Mouse (Mus musculus): ENCODE results near the gene Stip1. TPM values are rescaled to one million over a fixed set of nuclear protein-coding genes. Genes with fewer than 3 reads are reported as not detected.
"Not testable (repeated sequence)": the region's sequence is repeated elsewhere in the genome, so short reads cannot be mapped to it uniquely, and the experiment has no call there.

Stip1 gene
- polyA plus RNA-seq, 1 experiment: 192 TPM

GRCm38 (mm10) chr19:6996006-6996405 lies 43.8 kb downstream of the Stip1 start, which contains the start of the genes Nudt22 and Trpt1:
TSS of gene Nudt22 (minus strand) at chr19:6996117.
TSS of gene Trpt1 (plus strand) at chr19:6996131.
- peak within 1 kb of the TSS; percentile 62 for H3K4me3 ChIP-seq (ENCODE audit: insufficient read depth, low read length)
- H3K4me1 ChIP-seq (ENCODE audit: control insufficient read depth, insufficient read depth, low read length): no peaks in the 10 kb centered on the region; the same call in 1 of the 2 replicates
- TF ChIP-seq POLR2A (IDR thresholded peaks at IDR 0.05; ENCODE audit: low read depth, low read length) (peak; percentile 76), CTCF (IDR thresholded peaks at IDR 0.05; ENCODE audit: borderline replicate concordance, insufficient read depth, low read length) (no peak)
- H3K27ac ChIP-seq (ENCODE audit: insufficient read depth, low read length): no peak within 1 kb of the TSS

GRCm38 (mm10) chr19:6995255-6995991 lies 44.3 kb downstream of the Stip1 start:
- TF ChIP-seq CTCF (IDR thresholded peaks at IDR 0.05; ENCODE audit: borderline replicate concordance, insufficient read depth, low read length): no peak
- no peak for TF ChIP-seq POLR2A (IDR thresholded peaks at IDR 0.05; ENCODE audit: low read depth, low read length)

GRCm38 (mm10) chr19:6994489-6994888 lies 45.3 kb downstream of the Stip1 start:
- TF ChIP-seq POLR2A (IDR thresholded peaks at IDR 0.05; ENCODE audit: low read depth, low read length) (no peak), CTCF (IDR thresholded peaks at IDR 0.05; ENCODE audit: borderline replicate concordance, insufficient read depth, low read length) (no peak)
- Histone ChIP-seq H3K4me3 (ENCODE audit: insufficient read depth, low read length) (no peak overlapping the region), H3K27ac (ENCODE audit: insufficient read depth, low read length) (no peak overlapping the region), H3K4me1 (ENCODE audit: control insufficient read depth, insufficient read depth, low read length) (no peaks in the 10 kb centered on the region; the same call in 1 of the 2 replicates)

More at GRCm38 (mm10) chr19:6995255-6995991, 44.3 kb downstream of the Stip1 start:
- H3K27ac ChIP-seq (ENCODE audit: insufficient read depth, low read length): no peak overlapping the region
- H3K4me1 ChIP-seq (ENCODE audit: control insufficient read depth, insufficient read depth, low read length): no peaks in the 10 kb centered on the region; the same call in 1 of the 2 replicates
- peak overlapping the region; percentile 52 for H3K4me3 ChIP-seq (ENCODE audit: insufficient read depth, low read length)

GRCm38 (mm10) chr19:6994002-6994401 lies 45.8 kb downstream of the Stip1 start:
- Histone ChIP-seq H3K27ac (ENCODE audit: insufficient read depth, low read length) (peak overlapping the region; percentile 32; the same call in 1 of the 2 replicates), H3K4me1 (ENCODE audit: control insufficient read depth, insufficient read depth, low read length) (no peaks in the 10 kb centered on the region; the same call in 1 of the 2 replicates), H3K4me3 (ENCODE audit: insufficient read depth, low read length) (no peak overlapping the region)
- TF ChIP-seq POLR2A (IDR thresholded peaks at IDR 0.05; ENCODE audit: low read depth, low read length) (no peak), CTCF (IDR thresholded peaks at IDR 0.05; ENCODE audit: borderline replicate concordance, insufficient read depth, low read length) (no peak)

GRCm38 (mm10) chr19:6993011-6993770 lies 46.6 kb downstream of the Stip1 start:
- peak overlapping the region; percentile 63 for H3K4me3 ChIP-seq (ENCODE audit: insufficient read depth, low read length)
- no peak overlapping the region for H3K27ac ChIP-seq (ENCODE audit: insufficient read depth, low read length)
- TF ChIP-seq CTCF (IDR thresholded peaks at IDR 0.05; ENCODE audit: borderline replicate concordance, insufficient read depth, low read length): no peak
- TF ChIP-seq POLR2A (IDR thresholded peaks at IDR 0.05; ENCODE audit: low read depth, low read length): no peak
- no peaks in the 10 kb centered on the region; the same call in 1 of the 2 replicates for H3K4me1 ChIP-seq (ENCODE audit: control insufficient read depth, insufficient read depth, low read length)

- TF ChIP-seq CTCF (IDR thresholded peaks at IDR 0.05; ENCODE audit: borderline replicate concordance, insufficient read depth, low read length): no peak
- TF ChIP-seq POLR2A (IDR thresholded peaks at IDR 0.05; ENCODE audit: low read depth, low read length): peak; percentile 18
- Histone ChIP-seq H3K4me1 (ENCODE audit: control insufficient read depth, insufficient read depth, low read length) (no peaks in the 10 kb centered on the region; the same call in 1 of the 2 replicates), H3K27ac (ENCODE audit: insufficient read depth, low read length) (no peak within 1 kb of the TSS), H3K4me3 (ENCODE audit: insufficient read depth, low read length) (peak within 1 kb of the TSS; percentile 63)
Observed at GRCm38 (mm10) chr19:6992011-6992858, 47.5 kb downstream of the Stip1 start, which contains the start of gene Dnajc4. TSS of gene Dnajc4 (minus strand) at chr19:6992572.

GRCm38 (mm10) chr19:6991166-6991565 lies 48.6 kb downstream of the Stip1 start:
- H3K4me1 ChIP-seq (ENCODE audit: control insufficient read depth, insufficient read depth, low read length); H3K4me3 ChIP-seq (ENCODE audit: insufficient read depth, low read length); H3K27ac ChIP-seq (ENCODE audit: insufficient read depth, low read length): not testable (repeated sequence)

GRCm38 (mm10) chr19:6990712-6991111 lies 49.1 kb downstream of the Stip1 start:
- TF ChIP-seq POLR2A (IDR thresholded peaks at IDR 0.05; ENCODE audit: low read depth, low read length): no peak
- Histone ChIP-seq H3K4me1 (ENCODE audit: control insufficient read depth, insufficient read depth, low read length) (peaks cover 4% of the 10 kb centered on the region; the same call in 1 of the 2 replicates), H3K4me3 (ENCODE audit: insufficient read depth, low read length) (no peak overlapping the region), H3K27ac (ENCODE audit: insufficient read depth, low read length) (no peak overlapping the region)

GRCm38 (mm10) chr19:6989251-6989650 lies 50.5 kb downstream of the Stip1 start:
- peaks cover 4% of the 10 kb centered on the region; the same call in 1 of the 2 replicates for H3K4me1 ChIP-seq (ENCODE audit: control insufficient read depth, insufficient read depth, low read length)
- TF ChIP-seq CTCF (IDR thresholded peaks at IDR 0.05; ENCODE audit: borderline replicate concordance, insufficient read depth, low read length) (no peak), POLR2A (IDR thresholded peaks at IDR 0.05; ENCODE audit: low read depth, low read length) (no peak)

More at GRCm38 (mm10) chr19:6989251-6989650, 50.5 kb downstream of the Stip1 start:
- Histone ChIP-seq H3K27ac (ENCODE audit: insufficient read depth, low read length) (no peak overlapping the region), H3K4me3 (ENCODE audit: insufficient read depth, low read length) (no peak overlapping the region)
